Mouse (Mus musculus): ENCODE measurements around the gene Patj. TPM values are rescaled to one million over a fixed set of nuclear protein-coding genes. Genes with fewer than 3 reads are reported as not detected.

Patj gene
- polyA plus RNA-seq, 1 experiment from 2014 or later = 2.2 TPM

Small RNAs within 50 kb of the gene (microRNA-seq; reads per million reads assigned to microRNA genes)
- gene Gm22625 (not detected), gene Gm26154 (not detected)

Other genes with a start within 250 kb of the Patj start
- 26.6 and 30.7 TPM in 2 replicates for gene Tm2d1, start 12.5 kb upstream of the Patj start, polyA plus RNA-seq (2015; fragmentation: Nextera tagmentation; extraction: Ambion mirVana)